Mouse (Mus musculus): ENCODE measurements around the gene Stk38. TPM values are rescaled to one million over a fixed set of nuclear protein-coding genes. Genes with fewer than 3 reads are reported as not detected.
A peak's percentile ranks its signal among the peaks of the same experiment; 100 is the strongest.

Stk38 gene
- polyA plus RNA-seq, 1 experiment from 2014 or later: 51.0 TPM

GRCm38 (mm10) chr17:28961596-28961995 is 46.2 kb downstream of the Stk38 start:
- Histone ChIP-seq H3K27me3 (ENCODE audit: control insufficient read depth, insufficient read depth, low read depth, low read length) (no peaks in the 10 kb centered on the region), H3K9ac (ENCODE audit: low read depth, low read length) (no peak overlapping the region), H3K4me2 (ENCODE audit: low read depth, low read length) (no peak overlapping the region), H3K9me3 (replicated peaks; ENCODE audit: control insufficient read depth, low read length) (no peaks in the 10 kb centered on the region), H3K4me3 (ENCODE audit: low read depth, low read length) (no peak overlapping the region), H3K4me1 (ENCODE audit: control insufficient read depth, low read depth, low read length) (peaks cover 6% of the 10 kb centered on the region), H3K36me3 (ENCODE audit: control insufficient read depth, insufficient read depth) (peaks cover 66% of the 10 kb centered on the region), H3K27ac (ENCODE audit: low read length) (peak overlapping the region; percentile 20)
- 81% methylated on average over 10 of the region's 10 CpGs for WGBS (ENCODE audit: insufficient replicate concordance)
- ATAC-seq (ENCODE audit: low read depth): peak; percentile 77

GRCm38 (mm10) chr17:28960597-28960996 is 47.2 kb downstream of the Stk38 start:
- H3K4me3 ChIP-seq (ENCODE audit: low read depth, low read length): no peak overlapping the region
- H3K9ac ChIP-seq (ENCODE audit: low read depth, low read length): no peak overlapping the region
- H3K27ac ChIP-seq (ENCODE audit: low read length): peak overlapping the region; percentile 28
- no peak overlapping the region for H3K4me2 ChIP-seq (ENCODE audit: low read depth, low read length)
- H3K27me3 ChIP-seq (ENCODE audit: control insufficient read depth, insufficient read depth, low read depth, low read length): no peaks in the 10 kb centered on the region
- 77% methylated on average over 10 of the region's 10 CpGs for WGBS (ENCODE audit: insufficient replicate concordance)
- H3K9me3 ChIP-seq (replicated peaks; ENCODE audit: control insufficient read depth, low read length): no peaks in the 10 kb centered on the region
- peaks cover 6% of the 10 kb centered on the region for H3K4me1 ChIP-seq (ENCODE audit: control insufficient read depth, low read depth, low read length)
- H3K36me3 ChIP-seq (ENCODE audit: control insufficient read depth, insufficient read depth): peaks cover 59% of the 10 kb centered on the region
- ATAC-seq (ENCODE audit: low read depth): no peak

DNA sequence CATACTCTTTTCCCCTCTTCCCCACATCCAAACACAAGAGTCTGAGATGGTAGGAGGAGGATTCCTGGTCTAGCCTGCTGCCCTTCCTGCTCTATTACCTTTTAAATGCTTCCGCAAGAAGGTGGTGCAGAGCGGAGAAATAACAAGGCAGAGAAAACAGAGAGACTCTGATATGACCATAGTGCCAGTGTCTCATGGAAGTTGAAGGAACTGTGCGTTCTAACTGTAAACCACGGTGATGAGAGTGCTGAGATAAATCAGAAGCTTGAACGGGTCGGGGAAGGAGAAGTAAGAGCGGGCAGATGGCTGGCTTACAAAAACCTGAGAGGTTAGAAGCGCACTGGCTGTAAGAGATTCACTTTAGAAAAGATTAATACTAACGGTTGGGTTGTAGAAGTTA is 53.4 kb downstream of the Stk38 start:
- H3K27me3 ChIP-seq (ENCODE audit: control insufficient read depth, insufficient read depth, low read depth, low read length): no peaks in the 10 kb centered on the region
- no peaks in the 10 kb centered on the region for H3K9me3 ChIP-seq (replicated peaks; ENCODE audit: control insufficient read depth, low read length)
- peak overlapping the region; percentile 85 for H3K4me3 ChIP-seq (ENCODE audit: low read depth, low read length)
- WGBS (ENCODE audit: insufficient replicate concordance): 50% methylated on average over 9 of the region's 9 CpGs
- no peak for ATAC-seq (ENCODE audit: low read depth)
- peak overlapping the region; percentile 95; the same call in 1 of the 2 replicates for H3K9ac ChIP-seq (ENCODE audit: low read depth, low read length)
- no peak overlapping the region for H3K27ac ChIP-seq (ENCODE audit: low read length)
- peak overlapping the region; percentile 69 for H3K4me2 ChIP-seq (ENCODE audit: low read depth, low read length)
- H3K4me1 ChIP-seq (ENCODE audit: control insufficient read depth, low read depth, low read length): peaks cover 26% of the 10 kb centered on the region
- peaks cover 13% of the 10 kb centered on the region for H3K36me3 ChIP-seq (ENCODE audit: control insufficient read depth, insufficient read depth)

DNA sequence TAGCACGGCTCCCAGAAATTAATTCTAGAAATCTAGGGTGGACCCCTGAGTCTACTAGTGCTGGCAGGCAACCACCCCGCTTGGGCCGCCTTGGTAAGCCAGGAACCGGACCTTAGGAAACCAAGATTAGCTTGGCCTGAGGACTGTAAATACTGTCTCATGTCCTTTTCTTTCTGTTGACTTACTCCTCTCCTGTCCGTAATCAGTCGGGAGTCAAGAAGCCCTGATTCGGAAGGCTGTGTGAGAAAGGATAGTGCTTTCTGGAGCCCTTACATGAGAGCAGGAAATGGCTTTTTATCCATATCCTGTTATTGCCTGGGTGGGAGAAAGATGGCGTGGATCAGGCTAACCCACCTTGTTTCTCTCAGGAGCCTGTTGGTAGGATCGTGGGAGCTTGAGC is 54.5 kb downstream of the Stk38 start:
- H3K4me2 ChIP-seq (ENCODE audit: low read depth, low read length): peak overlapping the region; percentile 69
- H3K9ac ChIP-seq (ENCODE audit: low read depth, low read length): peak overlapping the region; percentile 95
- no peaks in the 10 kb centered on the region for H3K9me3 ChIP-seq (replicated peaks; ENCODE audit: control insufficient read depth, low read length)
- H3K27me3 ChIP-seq (ENCODE audit: control insufficient read depth, insufficient read depth, low read depth, low read length): no peaks in the 10 kb centered on the region
- peaks cover 11% of the 10 kb centered on the region for H3K36me3 ChIP-seq (ENCODE audit: control insufficient read depth, insufficient read depth)
- H3K4me3 ChIP-seq (ENCODE audit: low read depth, low read length): peak overlapping the region; percentile 85
- H3K27ac ChIP-seq (ENCODE audit: low read length): peak overlapping the region; percentile 98
- no peak for ATAC-seq (ENCODE audit: low read depth)
- peaks cover 26% of the 10 kb centered on the region for H3K4me1 ChIP-seq (ENCODE audit: control insufficient read depth, low read depth, low read length)
- WGBS (ENCODE audit: insufficient replicate concordance): under 1% methylated on average over 9 of the region's 9 CpGs

DNA sequence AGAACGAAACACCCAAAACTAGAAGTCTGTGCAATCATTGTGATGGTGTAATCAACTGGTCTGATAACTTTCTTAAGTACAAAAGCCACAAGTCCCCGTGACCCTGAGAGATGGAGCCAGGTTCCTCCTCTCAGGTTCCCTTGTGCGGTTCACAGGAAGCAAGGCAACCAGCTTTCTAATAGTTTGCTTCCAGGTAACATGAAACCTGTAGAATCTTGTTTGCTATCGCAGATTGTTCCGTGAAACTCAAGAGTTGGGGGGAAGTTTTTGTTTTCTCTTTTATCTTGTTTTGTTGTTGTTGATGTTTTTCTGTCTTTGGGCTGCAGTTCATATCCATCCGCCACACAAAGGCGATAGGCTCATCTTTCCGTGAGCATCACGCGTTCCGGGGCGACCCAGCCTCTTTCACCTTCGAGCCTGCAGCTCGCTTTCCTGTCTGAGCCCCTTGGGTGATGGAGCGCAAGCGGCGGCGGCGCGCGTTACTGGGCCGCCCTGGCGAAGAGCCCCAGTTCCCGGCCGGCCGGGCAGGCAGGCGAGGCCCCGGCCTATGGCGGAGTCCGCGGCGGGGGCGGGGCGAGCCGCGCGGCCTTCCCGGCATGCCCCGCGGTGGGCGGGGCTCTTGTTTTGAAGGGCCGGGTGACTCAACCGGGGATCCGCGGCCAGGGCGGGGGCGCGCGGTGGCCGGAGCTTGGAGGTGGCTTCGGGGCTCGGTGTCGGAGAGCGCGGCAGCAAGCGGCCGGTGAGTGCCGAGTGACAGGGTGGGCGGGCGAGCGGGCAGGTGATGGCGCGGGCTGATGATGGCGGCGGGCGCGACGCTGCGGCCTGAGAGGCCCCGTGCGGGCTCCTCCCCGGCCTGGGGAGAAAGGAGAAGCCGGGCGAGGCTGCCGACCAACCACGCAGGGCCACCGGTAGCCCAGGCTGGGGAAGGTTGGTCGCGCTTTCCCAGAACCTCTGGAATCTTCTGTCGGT is 55.7 kb downstream of the Stk38 start, which contains the start of gene Kctd20:
Gene Kctd20 (plus strand): TSS at position 120 of the 969 bp plus-strand sequence.
- Histone ChIP-seq H3K9me3 (replicated peaks; ENCODE audit: control insufficient read depth, low read length) (peaks cover 5% of the 10 kb centered on the region), H3K4me2 (ENCODE audit: low read depth, low read length) (peak within 1 kb of the TSS; percentile 69), H3K4me1 (ENCODE audit: control insufficient read depth, low read depth, low read length) (peaks cover 26% of the 10 kb centered on the region), H3K4me3 (ENCODE audit: low read depth, low read length) (peak within 1 kb of the TSS; percentile 85), H3K36me3 (ENCODE audit: control insufficient read depth, insufficient read depth) (peaks cover 7% of the 10 kb centered on the region; the same call in 1 of the 2 replicates), H3K9ac (ENCODE audit: low read depth, low read length) (peak within 1 kb of the TSS; percentile 95), H3K27ac (ENCODE audit: low read length) (peak within 1 kb of the TSS; percentile 98), H3K27me3 (ENCODE audit: control insufficient read depth, insufficient read depth, low read depth, low read length) (no peaks in the 10 kb centered on the region)
- WGBS (ENCODE audit: insufficient replicate concordance): under 1% methylated on average over 74 of the region's 80 CpGs
- peak; percentile 92 for ATAC-seq (ENCODE audit: low read depth)

DNA sequence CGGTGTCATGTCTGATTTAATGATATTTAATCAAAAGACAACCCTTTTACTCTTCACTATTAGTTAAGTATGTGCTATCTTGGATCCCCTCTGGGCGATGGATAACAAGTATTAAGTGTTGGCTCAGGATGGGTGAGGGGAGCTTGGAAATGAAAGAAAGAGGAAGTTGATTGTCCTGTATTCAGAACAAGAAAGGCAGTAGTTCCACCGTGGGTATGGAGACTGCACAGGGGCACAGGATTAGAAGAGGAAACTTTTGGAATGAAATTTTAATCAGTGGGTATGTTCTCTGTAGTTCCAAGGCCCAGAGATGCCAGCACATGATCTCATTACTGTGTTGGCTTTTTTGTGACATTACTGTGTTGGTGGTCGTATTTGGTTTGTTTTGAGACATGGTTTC is 57.0 kb downstream of the Stk38 start:
- ATAC-seq (ENCODE audit: low read depth): no peak
- peaks cover 6% of the 10 kb centered on the region for H3K9me3 ChIP-seq (replicated peaks; ENCODE audit: control insufficient read depth, low read length)
- H3K27ac ChIP-seq (ENCODE audit: low read length): peak overlapping the region; percentile 98; the same call in 1 of the 2 replicates
- H3K4me3 ChIP-seq (ENCODE audit: low read depth, low read length): no peak overlapping the region
- no peaks in the 10 kb centered on the region for H3K27me3 ChIP-seq (ENCODE audit: control insufficient read depth, insufficient read depth, low read depth, low read length)
- H3K36me3 ChIP-seq (ENCODE audit: control insufficient read depth, insufficient read depth): peaks cover 4% of the 10 kb centered on the region; the same call in 1 of the 2 replicates
- H3K9ac ChIP-seq (ENCODE audit: low read depth, low read length): no peak overlapping the region
- WGBS (ENCODE audit: insufficient replicate concordance): 33% methylated on average over 4 of the region's 4 CpGs
- H3K4me2 ChIP-seq (ENCODE audit: low read depth, low read length): peak overlapping the region; percentile 69; the same call in 1 of the 2 replicates
- peaks cover 26% of the 10 kb centered on the region for H3K4me1 ChIP-seq (ENCODE audit: control insufficient read depth, low read depth, low read length)

DNA sequence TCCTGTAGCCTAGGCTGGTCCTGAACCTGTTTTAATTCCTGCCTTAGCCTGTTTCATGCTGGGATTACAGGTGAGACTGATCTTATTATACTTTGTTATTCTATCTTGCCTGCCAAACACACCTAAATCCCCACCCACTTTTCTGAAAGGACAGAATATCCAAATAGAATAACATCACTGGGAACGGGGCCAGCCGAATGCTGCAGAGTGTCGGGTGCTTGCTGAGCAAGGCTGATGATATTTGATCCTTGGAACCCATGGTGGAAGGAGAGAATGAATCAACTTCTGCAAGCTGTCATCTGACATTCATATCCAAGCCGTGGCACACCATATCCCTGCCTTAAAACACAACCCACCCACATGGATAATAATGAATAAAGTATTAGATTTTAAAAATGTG is 59.1 kb downstream of the Stk38 start:
- 85% methylated on average over 4 of the region's 4 CpGs for WGBS (ENCODE audit: insufficient replicate concordance)
- Histone ChIP-seq H3K4me2 (ENCODE audit: low read depth, low read length) (no peak overlapping the region), H3K36me3 (ENCODE audit: control insufficient read depth, insufficient read depth) (no peaks in the 10 kb centered on the region), H3K4me1 (ENCODE audit: control insufficient read depth, low read depth, low read length) (peaks cover 11% of the 10 kb centered on the region), H3K9ac (ENCODE audit: low read depth, low read length) (no peak overlapping the region), H3K9me3 (replicated peaks; ENCODE audit: control insufficient read depth, low read length) (peaks cover 6% of the 10 kb centered on the region), H3K27me3 (ENCODE audit: control insufficient read depth, insufficient read depth, low read depth, low read length) (no peaks in the 10 kb centered on the region), H3K27ac (ENCODE audit: low read length) (no peak overlapping the region), H3K4me3 (ENCODE audit: low read depth, low read length) (no peak overlapping the region)
- ATAC-seq (ENCODE audit: low read depth): no peak

DNA sequence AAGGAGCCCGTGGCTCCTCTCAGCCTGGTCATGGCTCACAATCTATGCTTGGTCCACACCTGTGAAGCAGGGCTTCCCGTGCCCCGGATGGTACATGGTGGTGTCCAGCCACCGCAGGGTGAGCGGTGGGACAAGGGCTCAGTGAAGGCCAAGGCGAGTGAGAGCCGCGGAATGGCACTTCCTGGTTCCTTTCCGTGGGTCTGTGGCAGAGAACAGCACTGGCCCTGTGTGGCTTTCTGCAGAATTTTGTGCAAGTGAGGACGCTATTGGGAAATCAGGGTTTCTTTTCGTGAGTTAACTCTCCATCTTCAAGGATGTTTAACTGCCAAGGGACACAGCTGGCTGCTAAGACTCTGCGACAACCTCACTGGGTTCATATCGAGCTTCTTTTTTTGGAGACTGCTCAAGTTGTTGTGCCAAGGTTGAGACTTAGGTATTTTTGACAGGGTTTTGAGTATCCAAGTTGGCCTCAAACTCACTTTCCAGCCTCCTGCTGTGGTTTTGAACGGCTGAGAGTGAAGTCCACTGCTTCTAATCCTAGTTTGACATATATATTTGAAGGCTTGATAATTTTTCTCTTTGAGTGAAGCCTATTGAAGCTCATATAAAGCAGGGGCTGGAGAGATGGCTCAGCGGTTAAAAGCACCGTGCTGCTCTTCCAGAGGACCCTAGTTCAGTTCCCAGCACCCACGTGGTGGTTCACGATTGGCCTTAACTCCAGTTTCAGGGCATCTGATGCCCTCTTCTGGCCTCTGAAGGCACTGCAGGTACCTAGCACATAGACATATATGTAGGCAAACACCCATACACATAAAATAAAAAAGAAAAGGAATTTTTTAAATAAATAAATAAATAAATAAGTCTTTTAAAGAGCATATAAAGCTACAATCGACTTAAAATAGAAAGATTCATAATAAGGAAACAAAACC is 60.5 kb downstream of the Stk38 start:
- H3K4me2 ChIP-seq (ENCODE audit: low read depth, low read length): no peak overlapping the region
- peaks cover 6% of the 10 kb centered on the region for H3K9me3 ChIP-seq (replicated peaks; ENCODE audit: control insufficient read depth, low read length)
- H3K27ac ChIP-seq (ENCODE audit: low read length): peak overlapping the region; percentile 24; the same call in 1 of the 2 replicates
- no peaks in the 10 kb centered on the region for H3K27me3 ChIP-seq (ENCODE audit: control insufficient read depth, insufficient read depth, low read depth, low read length)
- WGBS (ENCODE audit: insufficient replicate concordance): 76% methylated on average over 19 of the region's 19 CpGs
- no peak for ATAC-seq (ENCODE audit: low read depth)
- no peak overlapping the region for H3K9ac ChIP-seq (ENCODE audit: low read depth, low read length)
- no peaks in the 10 kb centered on the region for H3K36me3 ChIP-seq (ENCODE audit: control insufficient read depth, insufficient read depth)
- peaks cover 8% of the 10 kb centered on the region for H3K4me1 ChIP-seq (ENCODE audit: control insufficient read depth, low read depth, low read length)
- H3K4me3 ChIP-seq (ENCODE audit: low read depth, low read length): peak overlapping the region; percentile 8; the same call in 1 of the 2 replicates

All from liver, embryonic 16.5 days (tissue).